In the genomic region with DNA sequence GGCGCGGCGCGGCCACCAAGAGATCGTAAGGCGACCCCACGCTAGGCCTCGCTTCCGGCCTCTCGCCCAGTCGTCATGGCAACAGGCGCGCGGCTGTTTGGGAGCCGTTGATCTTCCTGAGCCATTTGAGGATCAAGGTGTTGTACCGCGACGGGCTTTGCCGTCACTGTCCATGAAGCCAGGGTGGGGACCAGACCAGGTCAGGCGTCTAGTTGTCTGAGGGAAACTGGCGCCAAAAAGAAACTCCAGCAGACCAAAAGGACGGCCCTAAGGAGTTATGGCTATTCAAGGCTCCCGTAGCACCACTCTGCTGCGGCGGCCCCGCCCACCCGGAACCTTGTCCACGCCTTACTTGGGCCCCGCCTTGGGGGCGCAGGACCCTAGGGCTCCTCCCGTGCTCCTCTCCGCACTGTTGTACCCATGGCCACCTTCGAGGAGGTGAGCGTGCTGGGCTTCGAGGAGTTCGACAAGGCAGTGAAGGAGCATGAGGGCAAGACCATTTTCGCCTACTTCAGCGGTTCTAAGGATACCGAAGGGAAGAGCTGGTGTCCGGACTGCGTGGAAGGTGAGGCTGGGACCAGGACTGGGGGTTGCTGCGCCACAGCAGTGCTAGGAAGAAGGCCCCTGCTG, we compare ENCODE assay signal across 8 mouse cellular contexts. TPM values are rescaled to one million over a fixed set of nuclear protein-coding genes. Genes with fewer than 3 reads are reported as not detected.
A peak's percentile ranks its signal among the peaks of the same experiment; 100 is the strongest.
DNase-seq lines count a peak whose midpoint lies in the region; ATAC-seq lines count a peak whose summit lies in the region.

TSS of gene 4933427D14Rik (minus strand) at position 256 of the 630 bp plus-strand sequence.
TSS of gene Txndc17 (plus strand) at position 344 of the 630 bp plus-strand sequence.

- H3K27ac ChIP-seq in hindbrain, embryonic 13.5 days: peak within 1 kb of the TSS; percentile 90

- no peaks in the 10 kb centered on the region for H3K27me3 ChIP-seq in hindbrain, embryonic 13.5 days

- peaks cover 44% of the 10 kb centered on the region for H3K4me1 ChIP-seq in hindbrain, embryonic 13.5 days (replicated peaks)

- peak within 1 kb of the TSS; percentile 90 for H3K9ac ChIP-seq in hindbrain, embryonic 13.5 days

- H3K4me3 ChIP-seq in hindbrain, embryonic 13.5 days: peak within 1 kb of the TSS; percentile 88

- H3K36me3 ChIP-seq in hindbrain, embryonic 13.5 days: peaks cover 36% of the 10 kb centered on the region

- H3K9me3 ChIP-seq in hindbrain, embryonic 13.5 days: no peaks in the 10 kb centered on the region

- H3K4me2 ChIP-seq in hindbrain, embryonic 13.5 days: peak within 1 kb of the TSS; percentile 92

- under 1% methylated on average over 42 of the region's 42 CpGs for WGBS in hindbrain, embryonic 13.5 days

- peak; percentile 95 for DNase-seq in R1 (ENCODE audit: low read depth, low spot score)
- peak; percentile 85 to 90 for DNase-seq in cerebellum, postnatal 14 days
- DNase-seq in frontal cortex, postnatal 14 days (ENCODE audit: low spot score in 2 of 2): peak; percentile 78 to 84
- peak; percentile 84 to 89 for DNase-seq in layer of hippocampus, postnatal 14 days (ENCODE audit: low spot score in 2 of 2)
- DNase-seq in lung, postnatal 14 days: peak; percentile 89
- peak; percentile 88 for DNase-seq in ovary, postnatal 36 days (ENCODE audit: low spot score)
- DNase-seq in thymus, postnatal 14 days: peak; percentile 93

- peak; percentile 93 for ATAC-seq in hindbrain, embryonic 13.5 days (ENCODE audit: low FRiP score)

RNA-seq across cellular contexts. Expression of gene 4933427D14Rik, which starts in this region (rescaled TPM):
- polyA plus RNA-seq in hindbrain, embryonic 13.5 days (2015; fragmentation: Nextera tagmentation; extraction: Ambion mirVana): 26.3 and 28.4 TPM in 2 replicates
- 10 to 100 TPM; 22.9 to 23.3 TPM for total RNA-seq in layer of hippocampus, postnatal 14 days (2021)

RNA-seq across cellular contexts. Expression of gene Txndc17, which starts in this region (rescaled TPM):
- 160 and 166 TPM in 2 replicates for polyA plus RNA-seq in hindbrain, embryonic 13.5 days (2015; fragmentation: Nextera tagmentation; extraction: Ambion mirVana)
- total RNA-seq in layer of hippocampus, postnatal 14 days (2021): 10 to 100 TPM; 38.1 to 44.3 TPM

Comparison
In these comparisons a context has a peak if more than half of its experiments do, and no peak if none do; other contexts are left out.
1. Peak in every context shown above with its lines: DNase-seq, ATAC-seq, H3K4me3 ChIP-seq and H3K27ac ChIP-seq.